Mouse (Mus musculus) E14TG2a.4 (cell line): ENCODE data around the gene Ebf4.

Source experiments
- CTCF ChIP-seq: conservative IDR thresholded peaks from 2 replicates; pipeline ENCODE4 v1.5.1; 2014; ENCODE audit warnings: low read length
- POU5F1 ChIP-seq: IDR thresholded peaks from 2 replicates; pipeline ENCODE4 v1.6.1; 2014; ENCODE audit warnings: low read length, borderline replicate concordance

DNA sequence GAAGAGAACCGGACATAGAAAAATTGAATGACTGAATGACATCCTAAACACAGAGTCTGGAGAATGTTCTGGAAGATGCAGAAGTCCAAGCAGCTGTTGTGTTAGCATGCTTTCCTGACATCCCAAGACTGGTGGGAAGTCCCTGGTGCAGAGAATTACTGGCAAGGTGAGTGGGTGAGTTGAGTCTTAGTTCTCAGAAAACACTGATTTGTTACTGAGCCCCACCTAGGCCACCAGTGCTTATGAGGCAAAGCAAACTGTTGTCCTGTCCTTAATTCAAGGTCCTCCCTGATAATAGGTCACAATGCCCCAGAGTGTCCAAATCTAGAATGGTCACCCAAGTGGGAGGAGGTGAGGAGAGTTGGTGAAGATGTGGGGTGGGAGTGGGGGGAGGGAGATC lies 110.0 kb downstream of the Ebf4 start, which contains the start of the genes Gm28372 and 1700020A23Rik:
- TF ChIP-seq CTCF (no peak), POU5F1 (no peak)
